Mouse (Mus musculus) heart, postnatal 10 days (tissue): ENCODE data around the gene Cwc22. TPM values are rescaled to one million over a fixed set of nuclear protein-coding genes. Genes with fewer than 3 reads are reported as not detected.
A peak's percentile ranks its signal among the peaks of the same experiment; 100 is the strongest.

Experiments used
- DNase-seq, 2 experiments: peaks; one replicate each; pipeline ENCODE4 v3.0.0; 2021
- intact Hi-C: fragments of 180-260 bp; cut with DNase I; formaldehyde crosslinking; loops from one replicate; pipeline ENCODE4 v1.15.1; 2025
- total RNA-seq, 2 experiments: library from RNA; stranded (reverse); gene quantifications; 2 replicates each; pipeline ENCODE4 v1.2.3; 2021

Gene Cwc22
- 10 to 100 TPM; 18.2 to 21.4 TPM for total RNA-seq

GRCm38 (mm10) chr2:77945596-77946485, at the start of gene Cwc22:
TSS of gene Cwc22 (minus strand) at chr2:77946375.
- peak; percentile 93 to 97 for DNase-seq
- intact Hi-C loops = no loop called here

- intact Hi-C loops = loop anchor here (10.0 kb wide), 1 partner anchor 119 kb away; no protein-coding TSS in a partner anchor
- DNase-seq = no peak
These were observed 47.7 kb upstream of the Cwc22 start for GRCm38 (mm10) chr2:77993727-77994401.

DNA sequence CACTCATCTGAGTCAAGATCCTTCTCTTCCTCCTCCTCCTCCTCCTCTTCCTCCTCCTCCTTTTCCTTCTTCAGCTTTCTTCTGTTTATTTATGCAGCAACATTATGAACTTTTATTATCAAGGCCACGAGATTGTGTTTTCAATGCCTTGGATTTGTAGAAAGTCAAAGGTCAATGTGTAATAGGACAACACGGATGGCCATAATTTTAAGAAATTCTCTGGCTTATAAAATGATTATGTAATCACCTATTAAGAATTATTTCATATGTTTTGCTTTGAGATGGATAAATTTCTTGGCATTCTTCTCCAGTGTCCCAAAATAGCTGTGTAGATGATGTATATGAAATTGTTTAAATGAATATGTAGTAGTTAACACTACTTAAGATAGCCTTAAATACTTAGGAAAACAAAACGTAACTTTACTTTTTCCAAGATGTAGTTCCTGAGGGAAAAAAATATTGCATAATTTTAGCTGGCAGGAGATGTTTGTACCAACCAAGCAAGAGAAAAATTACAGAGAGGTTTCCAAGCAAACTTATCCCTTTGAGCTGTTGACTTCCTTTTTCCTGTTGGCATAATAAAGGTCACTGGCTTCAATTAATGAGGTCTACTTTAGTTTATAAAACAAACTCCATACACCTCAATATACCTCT, 46.9 kb upstream of the Cwc22 start:
- intact Hi-C loops = loop anchor here (10.0 kb wide), 1 partner anchor 118 kb away; no protein-coding TSS in a partner anchor
- no peak for DNase-seq

GRCm38 (mm10) chr2:77990820-77991219, 44.6 kb upstream of the Cwc22 start:
- intact Hi-C loops = loop anchor here (10.0 kb wide), 1 partner anchor 116 kb away; no protein-coding TSS in a partner anchor
- DNase-seq = no peak

- no peak for DNase-seq
- intact Hi-C loops = loop anchor here (10.0 kb wide), 1 partner anchor 115 kb away; no protein-coding TSS in a partner anchor
These were observed 43.9 kb upstream of the Cwc22 start for GRCm38 (mm10) chr2:77990121-77990520.

- intact Hi-C loops = no loop called here
These were observed 43.2 kb upstream of the Cwc22 start for GRCm38 (mm10) chr2:77989390-77989789.

GRCm38 (mm10) chr2:77985991-77986730, 40.0 kb upstream of the Cwc22 start:
- intact Hi-C loops = no loop called here
- DNase-seq = no peak

More at GRCm38 (mm10) chr2:77989390-77989789, 43.2 kb upstream of the Cwc22 start:
- DNase-seq = no peak

GRCm38 (mm10) chr2:77984209-77984608, 38.0 kb upstream of the Cwc22 start:
- intact Hi-C loops = no loop called here
- DNase-seq = no peak

DNA sequence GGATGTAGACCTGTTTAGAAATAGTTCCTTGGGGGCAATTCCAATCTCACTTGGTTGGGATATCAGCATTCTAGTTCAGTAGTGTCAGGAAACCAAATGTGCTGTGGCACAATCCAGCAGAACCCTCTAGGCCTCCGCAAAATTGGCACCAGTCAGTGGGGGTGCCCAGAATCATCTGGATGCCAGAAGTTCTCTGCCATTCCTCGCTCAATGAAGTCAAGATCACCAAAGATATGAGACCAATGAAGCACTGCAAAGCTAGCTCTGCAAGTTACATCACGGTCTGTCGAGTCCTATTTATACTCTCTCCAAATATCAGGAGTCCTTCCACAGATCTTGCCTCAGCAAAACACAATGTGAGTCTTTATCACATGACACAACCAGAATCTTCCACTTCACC, 35.7 kb upstream of the Cwc22 start:
- no peak for DNase-seq

GRCm38 (mm10) chr2:77980696-77981095, 34.5 kb upstream of the Cwc22 start:
- no peak for DNase-seq
- intact Hi-C loops = no loop called here

More for the DNA sequence above, 35.7 kb upstream of the Cwc22 start:
- intact Hi-C loops = no loop called here

GRCm38 (mm10) chr2:77979519-77979918, 33.3 kb upstream of the Cwc22 start:
- intact Hi-C loops = no loop called here
- DNase-seq = no peak

GRCm38 (mm10) chr2:77979081-77979480, 32.9 kb upstream of the Cwc22 start:
- intact Hi-C loops = no loop called here
- no peak for DNase-seq

DNA sequence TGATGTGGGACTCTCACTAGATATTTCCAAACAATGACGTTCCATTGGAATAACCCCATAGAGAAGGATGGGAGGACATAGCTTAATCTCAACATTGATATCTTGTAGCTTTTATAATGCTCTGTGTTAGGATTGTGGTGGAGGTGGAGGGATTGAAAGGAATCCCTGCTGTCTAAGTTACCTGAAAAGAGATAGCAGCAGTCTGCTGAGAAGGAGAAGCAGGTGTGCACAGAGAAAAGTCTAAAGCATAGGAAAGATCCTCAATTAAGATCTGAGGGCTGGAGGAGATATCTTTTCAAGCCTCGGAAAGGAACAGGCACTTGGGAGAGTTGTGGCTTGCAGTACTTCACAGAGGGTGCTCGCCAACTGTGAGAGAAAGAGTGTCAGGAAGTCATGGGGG, 32.1 kb upstream of the Cwc22 start:
- DNase-seq = no peak
- intact Hi-C loops = no loop called here

- intact Hi-C loops = no loop called here
- DNase-seq = no peak
These were observed 30.2 kb upstream of the Cwc22 start for GRCm38 (mm10) chr2:77976321-77976920.

DNA sequence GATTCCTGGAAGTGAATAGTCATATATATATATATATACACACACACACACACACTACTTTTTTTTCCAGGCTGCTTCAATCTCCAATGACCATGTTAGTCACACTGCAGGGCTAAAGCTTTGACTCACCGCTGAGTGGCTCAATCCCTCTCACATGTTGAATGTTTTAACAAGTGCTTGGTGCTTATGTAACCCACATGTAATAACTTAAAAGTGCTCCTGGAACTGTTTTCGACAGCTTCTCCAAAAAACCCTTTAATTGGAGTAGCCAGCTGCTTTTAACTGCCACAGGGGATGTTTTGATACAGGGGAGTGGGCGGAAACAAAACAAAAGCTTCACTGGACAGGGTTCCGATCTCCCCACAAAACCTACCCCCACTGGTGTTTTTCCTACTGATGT, 29.4 kb upstream of the Cwc22 start:
- intact Hi-C loops = no loop called here

DNA sequence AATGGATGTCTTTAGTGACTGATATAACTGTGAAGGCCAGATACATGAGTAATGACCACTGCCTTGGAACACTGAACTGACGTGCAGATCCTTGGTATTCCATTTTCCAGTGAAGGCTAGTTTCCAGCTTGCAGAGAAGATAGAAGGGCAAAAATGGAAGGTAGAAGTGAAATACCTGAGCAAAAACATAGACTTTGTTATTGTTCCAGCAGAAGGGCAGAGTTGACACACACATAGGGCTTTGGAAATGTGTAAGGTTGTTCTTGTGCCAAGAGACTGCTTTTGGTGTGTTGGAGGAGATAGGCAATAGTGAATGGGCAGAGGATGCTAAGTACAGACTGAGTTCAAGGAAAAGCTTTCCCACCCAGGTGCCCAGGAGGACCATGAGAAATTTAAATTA, 28.8 kb upstream of the Cwc22 start:
- intact Hi-C loops = no loop called here
- DNase-seq = no peak

More for the DNA sequence above, 29.4 kb upstream of the Cwc22 start:
- DNase-seq = no peak

DNA sequence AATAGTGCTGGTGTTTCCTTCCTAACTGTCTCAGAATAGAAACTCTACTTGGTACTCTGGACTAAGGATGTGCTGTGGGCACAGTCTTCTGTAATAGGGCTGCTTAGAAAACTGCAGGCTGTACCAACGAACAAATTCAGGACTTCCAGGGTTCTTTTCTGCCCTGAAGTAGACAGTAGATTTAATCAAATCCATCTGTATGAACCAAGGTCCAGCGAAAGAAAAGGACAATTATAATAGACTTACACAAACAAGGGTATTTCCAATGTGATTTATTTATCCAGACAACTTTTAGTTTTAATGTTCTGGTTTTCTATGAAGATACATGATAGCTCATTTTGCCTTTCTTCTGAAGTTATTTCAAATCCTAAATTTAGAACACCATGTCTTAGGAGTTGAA, 28.2 kb upstream of the Cwc22 start:
- no peak for DNase-seq
- intact Hi-C loops = no loop called here

GRCm38 (mm10) chr2:77973296-77973695, 27.1 kb upstream of the Cwc22 start:
- DNase-seq = no peak
- intact Hi-C loops = no loop called here

DNA sequence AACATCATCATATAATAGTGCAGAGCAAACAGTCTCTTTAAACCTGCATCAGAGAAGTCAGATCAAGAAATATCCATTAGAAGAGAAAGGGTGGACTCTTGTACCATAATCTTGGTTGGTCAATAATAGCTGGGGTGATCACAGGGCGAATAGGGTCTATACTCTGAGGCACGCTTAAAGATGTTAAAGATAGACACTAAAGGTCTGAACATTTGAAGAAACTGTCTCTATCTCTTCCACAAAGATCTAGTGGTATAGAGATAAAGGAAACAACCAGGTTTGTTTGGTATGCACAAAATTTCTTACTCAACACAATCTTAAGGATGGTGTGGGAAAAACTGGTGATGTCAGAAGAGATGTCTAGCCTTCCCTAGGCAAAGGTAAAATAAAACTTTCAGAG, 26.4 kb upstream of the Cwc22 start:
- intact Hi-C loops = no loop called here
- DNase-seq = no peak

- intact Hi-C loops = no loop called here
- DNase-seq = no peak
These were observed 25.7 kb upstream of the Cwc22 start for GRCm38 (mm10) chr2:77971871-77972270.
